Mouse (Mus musculus) heart, postnatal 4 days (tissue): ENCODE results near the gene Map1s. TPM values are rescaled to one million over a fixed set of nuclear protein-coding genes. Genes with fewer than 3 reads are reported as not detected.
A peak's percentile ranks its signal among the peaks of the same experiment; 100 is the strongest.

Experiments
- DNase-seq: peaks from one replicate; pipeline ENCODE4 v3.0.0; 2021
- total RNA-seq, 2 experiments: library from RNA; stranded (reverse); gene quantifications; 2 replicates each; pipeline ENCODE4 v1.2.3; 2021

Gene Map1s
- 10 to 100 TPM; 35.2 to 36.0 TPM for total RNA-seq

DNA sequence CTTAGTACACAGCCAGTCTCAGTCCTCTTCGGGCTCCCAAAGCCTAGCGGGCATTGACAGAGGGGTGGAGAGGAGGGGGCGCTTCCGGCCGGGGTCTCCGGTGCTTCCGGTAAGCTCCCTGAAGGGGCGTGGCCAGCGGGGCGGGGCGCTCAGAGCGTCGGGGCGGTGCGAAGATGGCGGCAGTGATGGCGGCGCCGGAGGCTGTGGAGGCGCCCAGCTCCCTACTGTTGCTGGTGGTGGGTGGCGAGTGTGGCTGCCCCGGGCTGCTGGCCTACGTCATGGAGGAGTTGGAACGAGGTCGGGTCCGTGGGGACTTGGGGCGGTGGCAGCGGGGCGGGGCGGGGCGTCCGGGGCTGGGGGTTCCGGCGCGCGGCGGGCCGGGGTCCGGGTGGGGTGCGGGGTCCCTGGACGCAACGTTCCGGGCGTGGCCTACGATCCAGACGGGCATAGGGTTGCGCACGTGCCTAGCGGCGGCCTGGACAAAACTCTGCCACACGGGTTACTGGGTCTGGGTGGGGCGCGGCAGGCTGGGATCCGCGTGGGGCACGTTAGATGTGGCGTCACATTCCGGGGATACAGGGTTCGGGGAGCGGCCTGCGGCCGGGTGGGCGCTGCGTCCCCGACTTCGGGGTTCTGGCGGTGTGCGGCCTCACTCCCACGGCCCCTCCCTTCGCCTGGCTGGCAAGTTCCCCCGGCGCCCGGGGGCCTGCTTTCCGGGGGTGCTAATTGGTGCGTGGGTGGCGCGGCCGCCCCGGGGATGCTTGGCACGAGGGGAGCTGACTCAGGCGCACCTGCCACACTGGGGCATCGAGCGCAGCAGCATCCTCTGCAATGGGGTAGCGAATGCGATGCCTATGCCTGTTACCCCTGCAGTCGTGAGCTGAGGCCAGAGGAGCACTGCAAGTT, at the start of gene Map1s:
TSS of gene Map1s (plus strand) at position 102 of the 906 bp plus-strand sequence.
- DNase-seq, result peak; percentile 86

DNA sequence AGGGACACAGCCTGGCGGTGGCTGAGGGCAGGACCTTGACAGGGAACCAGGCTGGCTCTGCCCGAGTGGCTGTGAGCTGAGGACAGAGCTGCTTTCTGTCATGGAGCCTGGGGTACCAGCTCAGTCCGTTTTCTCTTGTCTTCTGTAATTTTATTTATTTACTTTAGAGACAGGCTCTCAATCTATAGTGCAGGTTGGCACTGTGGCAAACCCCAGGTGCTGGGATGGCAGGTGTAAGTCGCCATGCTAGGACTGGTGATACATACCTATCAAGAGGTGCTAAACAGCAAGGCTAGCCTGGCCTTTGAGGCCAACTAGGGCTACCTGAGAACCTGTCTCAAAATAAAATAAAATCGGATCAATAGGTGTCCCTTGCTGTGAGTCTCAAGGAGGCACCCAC, 49.7 kb upstream of the Map1s start:
- DNase-seq, result no peak

DNA sequence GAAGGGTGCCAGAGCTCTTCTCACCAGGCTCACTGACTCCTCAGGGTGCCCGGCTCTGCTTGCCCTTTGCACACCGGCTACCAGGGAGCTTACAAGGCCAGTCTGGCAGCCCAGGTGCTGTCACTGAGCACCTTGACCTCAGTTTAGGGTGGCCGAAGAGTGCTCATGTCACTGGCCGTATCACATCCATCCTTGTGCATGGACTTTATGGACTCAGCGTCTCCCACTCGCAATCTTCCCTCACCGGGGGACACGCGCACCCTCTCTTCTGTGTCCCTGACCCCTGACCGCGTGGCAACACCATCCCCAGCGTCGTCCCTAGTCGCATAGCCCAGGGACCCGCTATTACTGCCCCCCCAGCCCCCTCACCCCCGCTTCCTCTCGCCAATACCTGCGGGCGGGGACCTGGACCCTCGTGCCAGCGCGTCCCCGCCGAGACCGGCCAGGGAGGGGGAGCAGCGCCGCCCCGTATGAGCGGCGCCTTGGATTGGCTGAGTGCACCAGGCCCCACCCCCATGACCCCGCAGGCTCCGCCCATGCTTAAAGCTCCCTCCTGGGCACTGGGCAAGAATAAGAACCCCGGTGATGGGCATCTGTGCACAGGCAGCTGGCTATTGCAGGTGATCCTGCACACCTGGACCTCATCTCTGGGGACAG, 49.1 kb upstream of the Map1s start:
- peak; percentile 72 for DNase-seq

DNA sequence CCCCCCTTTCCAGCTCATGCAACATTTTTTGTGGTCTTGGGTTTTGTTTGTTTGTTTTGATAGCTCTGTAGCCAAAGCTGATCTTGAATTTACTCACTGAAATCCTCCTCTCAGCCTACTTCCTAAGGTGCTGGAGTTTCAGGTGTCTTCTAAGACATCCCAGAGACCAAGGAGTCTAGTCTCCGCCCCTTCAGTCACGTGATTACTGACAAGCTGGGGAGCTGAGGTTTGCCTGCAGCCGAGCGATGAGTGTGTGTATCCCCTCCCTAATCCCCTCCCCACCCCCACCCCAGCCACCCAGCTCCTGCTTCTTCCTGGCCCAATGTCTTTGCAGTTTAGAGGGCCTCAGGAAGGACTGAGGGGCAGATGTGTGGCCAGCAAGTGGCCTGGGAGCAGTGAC, 48.2 kb upstream of the Map1s start:
- DNase-seq, result no peak

DNA sequence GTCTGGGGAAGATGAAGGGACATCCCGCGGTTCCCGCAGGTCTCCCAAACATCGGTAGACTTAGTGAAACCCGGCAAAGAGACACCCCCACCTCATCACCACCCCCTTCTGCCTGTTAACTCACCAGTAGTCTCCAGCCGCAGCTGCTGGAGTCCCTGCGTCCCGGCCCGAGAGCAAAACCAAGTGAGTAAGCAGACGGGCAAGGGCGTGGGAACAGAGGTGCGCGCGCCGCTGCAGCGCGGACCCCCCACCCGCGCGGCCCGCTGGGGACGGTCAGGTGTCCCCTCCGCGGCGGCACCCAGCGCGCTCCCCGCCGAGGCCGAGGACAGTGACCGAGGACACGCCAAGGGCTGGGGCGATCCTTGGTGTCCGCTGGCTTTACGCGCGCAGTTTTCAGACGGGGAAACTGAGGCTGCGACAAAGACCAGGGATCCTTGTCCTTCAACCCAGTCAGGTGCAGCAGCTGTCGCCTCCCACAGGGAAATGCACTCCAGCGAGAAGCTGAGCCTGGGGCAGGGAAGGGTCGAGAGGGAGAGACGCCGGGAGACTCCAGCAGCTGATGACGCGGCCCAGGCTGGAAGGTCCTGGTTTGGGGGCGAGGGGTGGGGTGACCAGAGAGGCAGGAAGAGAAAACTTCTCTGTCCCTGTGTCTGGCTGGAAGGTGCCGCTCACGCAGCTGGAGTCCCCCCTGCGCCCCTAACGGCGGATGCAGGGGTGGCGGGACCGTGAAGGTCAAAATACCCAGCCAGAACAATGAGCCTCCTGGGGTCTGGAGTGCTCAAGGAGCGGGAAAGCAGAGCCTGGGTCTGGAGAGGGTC, 42.7 kb upstream of the Map1s start, which contains the start of gene Kcnn1:
TSS of gene Kcnn1 (minus strand) at position 435 of the 818 bp plus-strand sequence.
- peak; percentile 48 for DNase-seq

DNA sequence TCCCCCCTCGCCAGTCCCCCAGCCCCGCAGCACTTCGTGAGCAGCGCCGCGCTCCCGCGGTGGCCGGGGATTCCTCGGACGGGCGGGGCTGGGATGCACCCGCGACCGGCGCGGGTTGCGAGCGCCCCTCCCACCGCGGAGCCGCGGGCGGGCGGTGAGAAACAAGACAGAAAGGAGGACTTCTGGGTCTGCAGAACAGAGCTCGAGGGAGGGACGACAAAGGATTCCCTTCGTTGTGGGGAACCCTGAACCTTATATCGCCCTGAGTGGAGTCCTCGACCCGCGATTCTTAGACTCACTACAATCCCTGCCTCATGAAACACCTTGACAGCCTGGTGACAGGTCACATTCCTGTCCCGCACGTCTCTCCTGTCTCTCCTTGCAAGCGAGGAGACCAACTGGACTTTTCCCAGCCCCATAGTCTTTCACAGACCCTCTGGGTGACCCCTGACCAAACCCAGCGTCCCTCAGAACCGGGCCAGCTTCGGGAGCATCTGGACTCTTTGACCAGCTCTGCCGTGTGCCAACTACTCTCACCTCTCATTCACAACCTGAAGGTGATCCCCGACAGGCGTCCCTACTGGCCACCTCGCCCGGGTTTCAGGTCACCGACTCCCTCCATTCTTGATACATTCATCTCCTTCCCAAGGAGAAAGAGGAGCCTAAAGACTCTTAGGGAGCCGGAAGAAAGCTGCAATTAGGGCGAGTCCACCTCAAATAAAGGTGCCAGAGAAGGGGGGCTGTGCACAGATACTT, 41.6 kb upstream of the Map1s start:
- DNase-seq, result peak; percentile 40

DNA sequence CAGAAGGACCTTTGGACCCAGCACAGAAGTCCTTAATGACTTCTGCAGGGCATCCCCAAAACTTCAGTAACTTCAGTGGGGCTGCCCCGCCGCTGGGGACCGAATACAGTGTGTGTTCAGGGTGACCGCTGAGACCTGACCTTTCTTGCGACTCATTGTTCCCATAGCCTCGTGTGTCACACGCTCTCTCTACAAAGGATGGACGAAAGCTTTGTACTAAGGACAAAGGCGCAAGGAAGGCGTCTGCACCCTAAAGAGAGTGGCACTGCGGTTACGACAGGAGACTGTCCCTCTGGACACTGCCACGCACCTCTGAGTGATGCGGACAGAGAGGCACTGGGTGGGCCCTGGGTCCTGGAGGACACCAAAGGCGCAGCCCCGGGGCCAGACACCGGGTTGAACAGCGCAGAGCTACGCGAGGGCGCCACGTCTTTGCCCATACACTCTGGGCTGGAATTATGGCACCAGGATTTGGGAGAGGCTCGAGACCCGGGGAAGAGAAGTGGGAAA, 41.0 kb upstream of the Map1s start:
- DNase-seq, result peak; percentile 38

DNA sequence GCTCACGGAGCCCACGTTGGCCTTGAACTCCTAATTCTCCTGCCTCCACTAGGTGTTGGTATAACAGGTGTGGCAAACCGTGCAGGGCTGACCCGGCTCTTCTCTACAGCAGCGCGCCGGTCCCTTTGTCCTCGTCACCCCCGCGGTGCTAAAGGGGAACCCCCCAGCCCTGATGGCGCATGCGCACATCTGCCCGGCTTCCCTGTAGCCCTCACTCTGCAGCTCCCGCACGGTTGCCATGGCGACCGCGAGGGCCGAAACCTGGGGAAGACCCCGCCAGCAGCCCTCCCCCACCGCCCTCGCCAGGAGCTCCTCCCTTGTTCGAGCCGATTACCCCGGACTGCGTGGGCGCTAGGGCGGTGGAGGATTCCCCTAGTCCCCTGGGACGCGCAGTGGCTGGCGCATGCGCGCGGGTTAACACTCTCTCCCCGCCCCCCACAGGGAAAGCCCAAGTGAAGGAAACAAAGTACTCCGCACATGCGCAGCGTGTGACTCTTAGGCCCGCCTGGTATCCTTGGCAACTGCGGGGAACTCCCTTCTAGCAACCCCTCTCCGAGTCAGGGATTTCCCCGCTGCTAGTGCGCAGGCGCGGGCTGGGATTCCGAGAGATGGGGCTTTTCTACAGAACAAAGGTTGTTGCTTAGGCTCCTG, 40.3 kb upstream of the Map1s start:
- peak; percentile 99 for DNase-seq

DNA sequence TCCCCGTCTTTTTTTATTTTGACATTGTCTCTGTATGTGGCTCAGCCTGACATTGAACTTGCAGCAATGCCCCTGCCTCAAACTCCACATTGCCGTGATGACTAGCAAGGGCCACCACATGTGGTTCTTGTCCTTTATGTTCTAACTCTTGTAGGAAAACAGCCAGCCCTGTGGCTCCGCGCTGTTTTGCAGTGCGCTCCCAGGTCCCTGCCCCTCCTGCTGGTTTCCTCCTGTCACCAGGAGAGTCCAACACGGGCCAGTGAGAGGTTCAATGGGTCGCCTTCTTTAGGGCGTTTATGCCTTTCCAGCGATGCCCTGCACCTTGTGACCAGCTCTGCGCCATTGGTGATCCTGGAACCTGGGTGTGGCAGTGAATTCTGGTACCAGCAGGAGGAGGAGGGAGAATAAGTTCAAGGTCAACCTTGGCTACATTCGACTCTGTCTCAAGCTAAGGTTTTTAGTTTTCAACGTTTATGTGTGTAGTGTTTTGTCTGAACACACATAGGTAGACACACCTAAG, 39.7 kb upstream of the Map1s start:
- DNase-seq, result no peak

DNA sequence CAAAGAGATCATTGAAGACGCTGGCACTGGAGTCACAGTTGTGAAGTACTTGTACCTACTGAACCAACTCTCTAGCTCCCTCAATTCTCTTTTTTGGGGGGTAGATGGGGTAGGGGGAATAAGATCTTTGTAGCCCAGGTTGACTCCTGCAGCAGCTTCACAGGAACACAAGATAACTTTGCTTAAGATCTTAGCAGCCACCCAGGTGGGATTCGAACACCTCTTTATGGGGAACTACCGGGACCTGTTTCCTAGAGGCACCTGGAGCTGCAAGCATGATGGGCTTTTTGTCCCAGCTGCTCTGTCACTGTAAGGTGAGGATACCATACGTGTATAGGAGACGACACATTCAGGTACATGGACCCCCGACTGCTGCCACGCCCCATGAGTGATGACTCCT, 39.2 kb upstream of the Map1s start:
- no peak for DNase-seq

DNA sequence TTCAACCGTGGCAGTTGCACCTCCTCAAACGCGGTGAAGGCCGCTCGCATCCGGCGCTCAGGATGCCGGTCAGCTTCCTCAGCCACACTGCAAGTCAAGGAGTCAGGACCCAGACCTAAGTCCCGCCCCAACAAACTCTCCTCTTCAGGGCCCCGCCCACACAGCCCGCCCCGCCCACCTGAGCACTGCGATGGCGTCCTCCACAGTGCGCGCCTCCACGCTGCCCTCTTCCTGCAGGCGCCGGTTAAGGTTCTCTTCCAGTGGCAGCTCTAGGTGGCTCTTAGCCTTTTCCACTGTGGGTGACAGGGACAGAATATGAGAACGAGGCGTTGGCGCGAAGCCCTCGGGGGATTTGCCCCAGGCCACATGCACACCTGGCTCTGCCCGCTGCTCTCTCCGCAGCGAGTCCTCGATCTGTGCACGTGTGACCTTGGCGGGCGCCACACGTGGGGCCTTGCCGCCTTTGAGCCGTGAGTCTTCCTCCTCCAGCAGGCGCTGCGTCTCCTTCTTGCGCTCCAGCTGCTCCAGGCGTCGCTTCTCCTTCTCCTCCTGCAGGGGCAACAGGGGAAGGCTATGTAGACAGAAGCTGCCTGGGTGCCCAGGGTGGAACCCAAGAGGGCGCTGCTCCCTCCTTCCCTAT, 37.1 kb upstream of the Map1s start:
- DNase-seq, result no peak

DNA sequence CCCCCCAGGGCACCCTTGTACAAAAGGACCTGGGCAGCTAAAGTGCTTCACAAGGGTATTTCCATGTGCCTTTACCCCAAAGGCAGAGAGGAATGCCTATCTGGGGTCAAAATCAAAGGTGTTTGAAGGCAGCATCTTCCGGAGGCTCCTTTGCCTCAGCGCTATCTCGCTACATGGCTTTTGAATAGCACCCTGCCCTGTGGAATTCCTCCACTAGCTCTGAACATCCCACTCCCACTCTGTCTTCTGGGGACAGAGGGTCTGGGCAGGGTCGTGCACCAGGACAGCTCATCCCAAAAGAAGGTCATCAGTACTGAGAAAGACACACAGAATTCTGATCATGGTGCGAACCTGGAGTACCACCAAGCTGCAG, 36.5 kb upstream of the Map1s start:
- no peak for DNase-seq

DNA sequence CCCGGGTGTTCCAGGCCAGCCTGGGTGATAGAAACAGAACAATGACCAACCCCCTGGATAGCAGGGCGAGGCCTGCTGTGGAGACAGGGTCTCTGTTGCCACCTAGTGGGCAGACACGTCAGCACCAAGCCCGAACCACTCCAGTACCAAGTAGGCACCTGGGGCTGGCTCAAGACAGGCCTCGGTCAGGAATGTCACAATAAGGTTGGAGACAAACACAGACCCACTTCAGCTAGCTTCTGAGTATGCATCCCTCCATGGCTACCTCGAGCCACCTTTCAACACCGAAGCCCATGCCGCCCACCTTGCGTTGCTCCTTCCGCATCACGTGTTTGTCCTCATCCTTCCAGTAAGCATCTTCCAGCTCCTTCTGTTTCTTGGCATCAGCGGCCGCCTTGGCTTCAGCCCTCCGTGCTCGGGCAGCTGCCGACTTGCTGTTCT, 36.1 kb upstream of the Map1s start:
- DNase-seq, result peak; percentile 85

DNA sequence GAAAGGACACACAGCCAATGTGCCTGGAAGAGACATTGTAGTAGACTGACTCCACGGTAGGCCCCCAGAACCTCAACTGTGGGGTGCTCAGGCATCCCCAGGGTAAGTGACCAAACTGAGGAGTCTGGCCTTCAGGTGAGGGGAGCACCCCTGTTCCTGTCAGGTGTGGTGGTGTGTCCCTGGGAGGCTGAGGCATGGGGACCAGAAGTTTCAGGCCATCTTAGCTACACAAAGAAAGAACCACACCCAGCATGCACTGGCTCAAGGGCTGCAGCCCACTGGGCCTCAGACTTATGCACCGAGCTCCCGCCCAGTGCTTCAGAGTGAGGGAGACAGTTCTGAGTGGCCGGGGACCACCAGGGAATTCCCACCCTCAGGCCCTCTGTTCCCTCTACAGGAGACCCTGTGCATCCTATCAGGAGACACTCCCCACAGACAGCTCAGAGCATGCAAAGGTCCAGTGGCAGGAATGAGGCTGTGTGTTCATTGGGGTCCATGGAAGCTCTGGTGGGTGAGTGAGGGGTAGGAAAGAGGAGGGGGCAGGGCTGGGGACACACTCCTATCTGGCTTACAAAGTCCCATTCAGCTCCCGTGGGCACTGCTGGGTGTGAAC, 34.4 kb upstream of the Map1s start:
- no peak for DNase-seq

DNA sequence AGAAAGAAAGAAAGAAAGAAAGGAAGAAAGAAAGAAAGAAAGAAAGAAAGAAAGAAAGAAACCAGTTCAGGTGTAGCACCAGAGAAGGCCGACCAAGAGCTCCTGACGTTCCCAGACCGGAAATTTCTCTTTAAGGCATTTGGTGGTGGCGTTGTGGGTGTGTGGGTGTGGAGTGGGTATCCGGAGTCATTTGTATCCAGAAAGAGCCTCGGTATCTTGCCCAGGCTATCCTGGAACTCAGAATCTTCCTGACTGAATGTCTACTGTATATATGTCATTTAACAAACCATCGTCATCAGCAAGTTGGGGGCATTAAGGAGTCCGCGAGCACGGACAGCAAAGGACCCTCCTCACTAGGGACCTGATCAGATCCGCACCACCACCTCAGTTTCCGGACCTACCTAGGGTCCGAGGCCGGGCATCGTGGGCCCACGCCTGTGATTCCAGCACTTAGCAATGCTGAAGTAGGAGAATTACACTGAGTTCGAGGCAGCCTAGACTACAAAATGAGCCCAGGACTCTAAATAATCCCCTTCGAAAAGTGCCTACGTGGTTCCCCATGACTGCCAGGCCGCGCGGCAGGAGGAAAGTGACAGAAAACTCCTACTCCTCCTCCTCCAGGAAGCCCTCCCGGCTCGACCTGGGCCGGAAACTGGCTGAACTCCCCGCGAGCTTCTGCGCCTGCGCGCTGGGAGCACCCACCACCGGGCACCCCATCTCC, 32.9 kb upstream of the Map1s start:
- no peak for DNase-seq

DNA sequence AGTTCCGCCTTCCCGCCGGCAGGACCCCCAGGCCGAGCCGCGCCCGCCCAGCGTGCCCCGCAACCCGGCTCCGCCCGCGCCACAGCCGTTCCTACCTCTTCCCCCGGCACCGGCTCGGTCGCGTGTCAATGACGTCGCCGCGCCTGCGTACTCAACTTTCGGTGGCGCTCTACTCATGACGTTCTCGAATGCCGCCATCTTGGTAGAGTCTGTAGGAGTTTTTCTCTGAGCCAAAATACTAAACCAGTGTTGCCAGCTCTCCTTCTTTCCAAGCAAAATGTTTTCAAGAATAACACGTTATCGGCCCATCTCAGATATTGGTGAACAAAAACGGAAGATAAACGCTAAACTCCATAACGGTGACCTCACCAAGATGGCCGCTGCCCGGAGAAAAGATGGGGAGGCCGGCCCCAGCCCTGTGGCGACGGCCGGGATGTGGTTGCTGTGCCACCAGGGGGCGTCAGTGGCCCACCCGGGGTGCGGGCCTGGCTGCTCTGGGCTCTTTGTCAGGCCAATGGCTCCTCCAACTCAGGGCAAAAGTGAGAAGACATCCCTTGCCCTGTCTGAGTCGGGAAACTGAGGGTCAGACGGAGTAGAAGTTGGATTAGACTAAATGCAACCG, 32.3 kb upstream of the Map1s start, which contains the start of gene Ccdc124:
TSS of gene Ccdc124 (minus strand) at position 572 of the 622 bp plus-strand sequence.
- peak; percentile 97 for DNase-seq

DNA sequence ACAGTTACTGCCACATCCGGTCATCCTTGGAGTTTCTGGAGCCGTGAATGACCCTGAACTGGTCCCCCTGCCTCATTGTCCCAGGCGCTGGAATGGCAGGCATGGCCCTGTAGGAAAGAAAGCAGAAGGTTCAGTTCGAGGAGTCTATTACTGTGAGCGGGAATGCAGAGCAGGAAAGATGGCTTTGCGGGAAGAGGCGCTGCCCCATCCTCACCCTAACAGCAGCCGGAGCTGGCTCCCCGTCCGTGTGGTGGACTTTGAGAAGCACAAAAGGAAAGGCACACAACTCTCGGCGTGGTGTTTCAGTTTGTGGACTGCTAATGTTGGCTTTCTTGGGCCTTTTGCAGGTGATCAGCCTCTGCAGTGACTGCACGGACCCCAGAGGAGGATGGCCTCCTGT, 31.3 kb upstream of the Map1s start:
- no peak for DNase-seq

DNA sequence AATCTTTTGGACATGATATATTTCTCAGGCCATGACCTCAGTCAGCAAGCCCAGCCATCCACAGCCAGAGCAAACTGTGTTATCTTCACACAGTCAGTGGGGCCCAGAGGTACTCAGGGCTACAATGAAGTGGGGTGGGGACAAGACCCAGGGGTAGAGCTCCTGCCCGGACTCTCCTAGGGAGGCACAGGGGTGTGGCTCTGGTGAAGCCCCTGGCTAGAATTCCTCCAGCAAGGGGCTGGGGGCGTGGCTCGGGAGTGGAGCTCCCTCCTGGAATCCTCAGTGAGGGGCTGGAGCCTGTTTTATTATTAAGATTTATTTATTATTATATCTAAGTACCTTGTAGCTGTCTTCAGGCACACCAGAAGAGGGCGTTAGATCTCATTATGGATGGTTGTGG, 29.4 kb upstream of the Map1s start:
- no peak for DNase-seq

DNA sequence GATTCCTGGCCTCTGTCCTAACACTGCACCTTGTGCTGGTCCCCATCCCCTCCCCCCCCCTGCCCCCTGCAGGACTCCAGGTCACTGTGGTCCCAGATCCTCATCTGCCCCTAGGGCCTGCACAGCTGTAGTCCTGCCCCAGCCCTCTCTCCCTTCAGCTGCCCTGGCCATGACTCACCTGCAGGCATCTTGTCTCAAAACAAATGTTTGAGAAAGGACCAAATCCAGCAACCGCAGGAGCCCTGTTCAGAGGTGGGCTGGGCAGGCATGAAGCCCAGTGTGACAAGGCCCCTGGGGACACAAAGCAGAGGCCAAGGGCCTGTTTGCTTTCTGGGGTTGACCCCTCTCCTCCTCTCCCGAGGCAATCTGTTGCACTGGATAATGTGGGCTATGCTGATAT, 27.6 kb upstream of the Map1s start:
- DNase-seq, result no peak
